ENCODE assay signal across 22 mouse cellular contexts in genomic region chr17:44724255-44724654, GRCm38 (mm10).
"Had no signal": no experiment of that assay in that cellular context is flagged by ENCODE, and none has a peak within 500 bp of the region (broad histone marks: within the 10 kb centered on the region; RNA-seq: fewer than 3 reads in every experiment).

No protein-coding gene starts in this region.

- ATAC-seq: intestine, embryonic 16.5 days; liver, embryonic 12.5 days; midbrain, embryonic 15.5 days had no signal

- H3K36me3 ChIP-seq: kidney, embryonic 15.5 days; liver, embryonic 12.5 days; liver, embryonic 15.5 days; midbrain, embryonic 12.5 days; midbrain, embryonic 15.5 days; neural tube, embryonic 12.5 days; neural tube, embryonic 15.5 days; stomach, embryonic 15.5 days had no signal

- H3K4me2 ChIP-seq: kidney, embryonic 15.5 days; liver, embryonic 12.5 days; liver, embryonic 15.5 days; midbrain, embryonic 12.5 days; midbrain, embryonic 15.5 days; neural tube, embryonic 12.5 days; neural tube, embryonic 15.5 days; stomach, embryonic 15.5 days had no signal

- H3K4me1 ChIP-seq: liver, embryonic 12.5 days; liver, embryonic 15.5 days; midbrain, embryonic 12.5 days; midbrain, embryonic 15.5 days; neural tube, embryonic 12.5 days; neural tube, embryonic 15.5 days; stomach, embryonic 15.5 days had no signal

- H3K9ac ChIP-seq: kidney, embryonic 15.5 days; liver, embryonic 12.5 days; liver, embryonic 15.5 days; midbrain, embryonic 12.5 days; midbrain, embryonic 15.5 days; neural tube, embryonic 12.5 days; neural tube, embryonic 15.5 days; stomach, embryonic 15.5 days had no signal

- DNase-seq: kidney, adult 18-20 months; kidney, postnatal 10 days; kidney, postnatal 36 days; layer of hippocampus, postnatal 36 days; liver; lung, adult 18-20 months; right cerebral cortex, postnatal 25 days; spleen, adult 18-20 months; thymus, adult 2 months; thymus, postnatal 14 days; thymus, postnatal 4 days had no signal

- H3K4me3 ChIP-seq: kidney, embryonic 15.5 days; left cerebral cortex, adult 2 months; liver, embryonic 12.5 days; liver, embryonic 15.5 days; midbrain, embryonic 12.5 days; midbrain, embryonic 15.5 days; neural tube, embryonic 12.5 days; neural tube, embryonic 15.5 days; stomach, embryonic 15.5 days had no signal

- H3K27ac ChIP-seq: kidney, embryonic 15.5 days; left cerebral cortex, adult 2 months; liver, embryonic 12.5 days; liver, embryonic 15.5 days; macrophage; midbrain, embryonic 12.5 days; midbrain, embryonic 15.5 days; neural tube, embryonic 12.5 days; neural tube, embryonic 15.5 days; stomach, embryonic 15.5 days had no signal

- H3K9me3 ChIP-seq: kidney, embryonic 15.5 days; liver, embryonic 12.5 days; liver, embryonic 15.5 days; midbrain, embryonic 12.5 days; midbrain, embryonic 15.5 days; neural tube, embryonic 12.5 days; neural tube, embryonic 15.5 days; stomach, embryonic 15.5 days had no signal

- H3K27me3 ChIP-seq: stomach, embryonic 15.5 days had no signal
